Mouse (Mus musculus) liver, embryonic 11.5 days (tissue): ENCODE data around the gene Dnajc7. TPM values are rescaled to one million over a fixed set of nuclear protein-coding genes. Genes with fewer than 3 reads are reported as not detected.
"Not testable (repeated sequence)": the region's sequence is repeated elsewhere in the genome, so short reads cannot be mapped to it uniquely, and the experiment has no call there.

Experiments used
- ATAC-seq: fragments of 200-750 bp; cut with Nextera tagmentation; replicated peaks from 2 replicates; pipeline ENCODE4 v1.8.0; 2017; ENCODE audit warnings: moderate number of reproducible peaks, mild to moderate bottlenecking, moderate TSS enrichment, moderate library complexity; ENCODE audit not compliant: low FRiP score
- DNase-seq: peaks from one replicate; pipeline ENCODE4 v3.0.0-alpha.2; 2017; ENCODE audit warnings: low spot score
- H3K27ac ChIP-seq: fragments of 300-500 bp; sonication (generic); 2 replicates; pipeline ENCODE4 v1.5.1; 2014; ENCODE audit warnings: mild to moderate bottlenecking, low read depth, low read length, control low read depth
- H3K27me3 ChIP-seq: fragments of 300-500 bp; sonication (generic); replicated peaks from 2 replicates; pipeline ENCODE4 v1.6.1; 2014; ENCODE audit warnings: low read length, mixed read lengths; ENCODE audit not compliant: control insufficient read depth, insufficient read depth
- H3K36me3 ChIP-seq: fragments of 300-500 bp; sonication (generic); 2 replicates; pipeline ENCODE4 v1.6.1; 2014; ENCODE audit warnings: mild to moderate bottlenecking, low read length, moderate library complexity, mixed read lengths; ENCODE audit not compliant: control insufficient read depth, insufficient read depth
- H3K4me1 ChIP-seq: fragments of 300-500 bp; sonication (generic); replicated peaks from 2 replicates; pipeline ENCODE4 v1.6.1; 2014; ENCODE audit warnings: low read length, mixed read lengths; ENCODE audit not compliant: control insufficient read depth, insufficient read depth
- H3K4me2 ChIP-seq: fragments of 300-500 bp; sonication (generic); 2 replicates; pipeline ENCODE4 v1.6.1; 2014; ENCODE audit warnings: mild to moderate bottlenecking, control low read depth, moderate library complexity
- H3K4me3 ChIP-seq: fragments of 300-500 bp; sonication (generic); 2 replicates; pipeline ENCODE4 v1.5.1; 2014; ENCODE audit warnings: low read depth, low read length, control low read depth
- H3K9ac ChIP-seq: fragments of 300-500 bp; sonication (generic); 2 replicates; pipeline ENCODE4 v1.6.1; 2014; ENCODE audit warnings: low read depth, low read length, control low read depth
- H3K9me3 ChIP-seq: fragments of 300-500 bp; sonication (generic); 2 replicates; pipeline ENCODE4 v1.6.1; 2016; ENCODE audit warnings: low read length, inconsistent platforms, mixed read lengths; ENCODE audit not compliant: control insufficient read depth
- WGBS: fragments of 180-500 bp; shearing (Covaris S2); extraction: QIAGEN DNeasy Blood & Tissue Kit; methylation state at CpG from one replicate; pipeline ENCODE4 v1.1.7; 2014; 5-methylcytosine and 5-hydroxymethylcytosine counted together
- polyA plus RNA-seq: library from polyadenylated mRNA; unstranded; fragments of >200 nt; fragmentation: Nextera tagmentation; extraction: Ambion mirVana; gene quantifications from 2 replicates; pipeline ENCODE4 v1.2.1, GENCODE M21; 2014

Gene Dnajc7
- 70.6 and 70.8 TPM in 2 replicates for polyA plus RNA-seq

DNA sequence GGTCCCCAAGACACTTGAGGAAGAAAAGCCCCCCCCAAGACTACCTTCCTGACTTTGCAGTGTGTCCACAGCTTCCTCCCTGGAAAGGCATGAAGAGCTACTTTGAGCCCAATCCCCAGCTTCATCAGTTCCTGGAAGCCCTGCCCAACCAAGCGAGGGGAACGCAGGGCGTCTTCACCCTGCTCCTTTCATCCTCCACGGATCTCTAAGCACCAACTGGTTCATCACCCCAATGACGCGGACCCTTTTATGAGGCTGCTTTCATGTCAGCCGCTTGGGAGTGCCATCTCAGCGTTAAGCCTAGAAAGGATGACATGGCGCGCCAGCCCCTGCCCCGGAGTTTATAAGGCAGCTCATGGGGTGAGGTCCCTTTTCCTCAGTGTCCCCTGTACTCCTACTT lies at the start of gene Dnajc7:
Gene Dnajc7, minus strand, starts transcription at position 187 of the 400 bp plus-strand sequence.
- Histone ChIP-seq H3K27me3 (no peaks in the 10 kb centered on the region), H3K36me3 (peaks cover 2% of the 10 kb centered on the region; the same call in 1 of the 2 replicates), H3K9me3 (no peaks in the 10 kb centered on the region), H3K4me1 (peaks cover 33% of the 10 kb centered on the region), H3K4me3 (peak within 1 kb of the TSS; percentile 91), H3K27ac (peak within 1 kb of the TSS; percentile 95), H3K9ac (peak within 1 kb of the TSS; percentile 94), H3K4me2 (peak within 1 kb of the TSS; percentile 91)
- DNase-seq = no peak
- 8% methylated on average over 11 of the region's 11 CpGs for WGBS
- ATAC-seq = peak; percentile 8; the same call in 1 of the 2 replicates

GRCm38 (mm10) chr11:100659806-100660205 lies 39.8 kb upstream of the Dnajc7 start:
- Histone ChIP-seq H3K27me3 (no peaks in the 10 kb centered on the region), H3K4me3 (no peak overlapping the region), H3K4me1 (peaks cover 4% of the 10 kb centered on the region; the same call in 1 of the 2 replicates), H3K36me3 (no peaks in the 10 kb centered on the region), H3K9me3 (no peaks in the 10 kb centered on the region), H3K27ac (no peak overlapping the region), H3K4me2 (no peak overlapping the region), H3K9ac (no peak overlapping the region)
- WGBS = 72% methylated on average over 10 of the region's 10 CpGs
- ATAC-seq (no peak), DNase-seq (no peak)

GRCm38 (mm10) chr11:100656458-100656857 lies 36.5 kb upstream of the Dnajc7 start:
- Histone ChIP-seq H3K27me3 (peaks cover 7% of the 10 kb centered on the region), H3K4me3 (no peak overlapping the region), H3K4me1 (peaks cover 4% of the 10 kb centered on the region; the same call in 1 of the 2 replicates), H3K27ac (no peak overlapping the region), H3K36me3 (no peaks in the 10 kb centered on the region), H3K4me2 (no peak overlapping the region), H3K9ac (no peak overlapping the region), H3K9me3 (no peaks in the 10 kb centered on the region)
- ATAC-seq (no peak), DNase-seq (no peak)
- WGBS = 18% methylated on average over 6 of the region's 6 CpGs

GRCm38 (mm10) chr11:100655589-100655988 lies 35.6 kb upstream of the Dnajc7 start:
- not testable (repeated sequence) for H3K9ac ChIP-seq, DNase-seq, H3K27ac ChIP-seq, H3K36me3 ChIP-seq, ATAC-seq, H3K9me3 ChIP-seq, H3K4me1 ChIP-seq, H3K4me3 ChIP-seq, H3K4me2 ChIP-seq
- WGBS = 45% methylated on average over 2 of the region's 3 CpGs
- H3K27me3 ChIP-seq = peaks cover 15% of the 10 kb centered on the region

GRCm38 (mm10) chr11:100651748-100652147 lies 31.8 kb upstream of the Dnajc7 start:
- Histone ChIP-seq H3K9me3 (no peaks in the 10 kb centered on the region), H3K27me3 (peaks cover 29% of the 10 kb centered on the region), H3K36me3 (no peaks in the 10 kb centered on the region), H3K27ac (no peak overlapping the region), H3K4me1 (peaks cover 4% of the 10 kb centered on the region; the same call in 1 of the 2 replicates), H3K4me2 (no peak overlapping the region), H3K9ac (no peak overlapping the region), H3K4me3 (no peak overlapping the region)
- 13% methylated on average over 3 of the region's 3 CpGs for WGBS
- DNase-seq (no peak), ATAC-seq (no peak)

DNA sequence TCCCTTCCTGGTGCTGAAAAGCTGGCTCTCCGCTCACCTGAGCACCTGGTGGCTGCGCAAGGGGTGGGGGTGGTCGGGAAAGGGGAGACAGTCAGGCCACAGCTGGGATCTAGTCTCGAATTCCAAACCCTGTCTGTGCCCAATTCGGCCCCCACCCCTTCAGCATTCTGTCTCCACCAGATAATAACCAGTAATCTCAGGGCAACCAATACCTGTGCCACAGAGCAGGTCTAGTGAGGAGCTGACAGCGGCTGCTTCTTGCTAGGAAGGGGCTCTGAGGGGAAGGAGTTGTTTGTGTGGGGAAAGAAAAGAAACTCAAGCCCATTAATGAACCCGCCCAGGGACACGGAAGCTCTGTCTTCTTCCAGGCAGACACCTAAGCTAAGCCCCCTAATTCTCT lies 31.2 kb upstream of the Dnajc7 start:
- WGBS = 19% methylated on average over 8 of the region's 8 CpGs
- Histone ChIP-seq H3K9me3 (no peaks in the 10 kb centered on the region), H3K27me3 (peaks cover 29% of the 10 kb centered on the region)

DNA sequence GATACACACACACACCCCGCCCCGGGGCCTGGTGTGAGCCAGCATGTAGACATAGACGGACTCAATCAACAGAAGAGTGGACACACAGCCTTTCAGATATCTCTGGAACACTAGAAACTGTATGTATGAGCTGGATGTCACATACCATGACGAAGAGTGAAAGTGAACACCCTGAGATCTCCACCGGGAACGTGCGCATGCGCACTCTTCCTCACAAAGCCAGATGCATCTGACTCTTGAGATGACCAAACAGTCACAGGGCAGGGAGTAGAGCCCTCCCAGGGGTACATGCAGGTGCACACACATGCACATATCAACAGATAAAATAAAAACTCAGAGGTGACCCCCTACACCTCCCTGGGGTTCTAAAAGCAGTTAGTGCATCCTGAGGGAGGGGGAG lies 28.4 kb upstream of the Dnajc7 start:
- H3K4me3 ChIP-seq = no peak overlapping the region
- no peaks in the 10 kb centered on the region for H3K36me3 ChIP-seq
- no peaks in the 10 kb centered on the region for H3K9me3 ChIP-seq
- no peak overlapping the region for H3K9ac ChIP-seq
- H3K27me3 ChIP-seq = peaks cover 29% of the 10 kb centered on the region
- ATAC-seq (no peak), DNase-seq (no peak)
- H3K27ac ChIP-seq = no peak overlapping the region
- H3K4me1 ChIP-seq = no peaks in the 10 kb centered on the region
- H3K4me2 ChIP-seq = no peak overlapping the region
- WGBS = 85% methylated on average over 8 of the region's 8 CpGs

More for the DNA sequence above, 31.2 kb upstream of the Dnajc7 start:
- H3K27ac ChIP-seq = no peak overlapping the region
- ATAC-seq = no peak
- no peak overlapping the region for H3K4me3 ChIP-seq
- no peak overlapping the region for H3K4me2 ChIP-seq
- peaks cover 2% of the 10 kb centered on the region; the same call in 1 of the 2 replicates for H3K4me1 ChIP-seq
- no peak overlapping the region for H3K9ac ChIP-seq
- H3K36me3 ChIP-seq = no peaks in the 10 kb centered on the region
- no peak for DNase-seq

DNA sequence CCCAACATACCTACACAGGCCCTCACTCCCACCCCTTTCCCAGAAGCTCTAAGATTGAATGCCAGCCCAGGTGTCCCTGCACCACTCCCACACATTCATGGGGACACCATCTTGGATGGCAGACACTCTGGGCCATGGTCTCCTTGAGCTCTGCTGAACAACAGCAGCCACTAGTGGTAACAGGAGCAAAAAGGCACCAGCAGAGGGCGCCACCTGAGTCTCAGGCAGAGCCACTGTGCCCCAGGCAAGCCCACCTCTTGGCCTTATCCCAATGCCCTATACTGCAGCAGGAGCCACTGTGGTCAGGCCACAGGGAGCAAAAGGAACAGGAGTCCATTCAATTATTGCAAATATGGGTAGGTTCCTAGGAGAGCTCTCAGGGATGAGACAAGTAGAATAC lies 26.3 kb upstream of the Dnajc7 start:
- no peak for DNase-seq
- H3K4me1 ChIP-seq = no peaks in the 10 kb centered on the region
- H3K27ac ChIP-seq = no peak overlapping the region
- H3K27me3 ChIP-seq = peaks cover 23% of the 10 kb centered on the region
- no peak overlapping the region for H3K4me2 ChIP-seq
- no peak overlapping the region for H3K9ac ChIP-seq
- WGBS = 0% methylated on average over 1 of the region's 1 CpGs
- H3K36me3 ChIP-seq = no peaks in the 10 kb centered on the region
- H3K9me3 ChIP-seq = no peaks in the 10 kb centered on the region
- no peak for ATAC-seq
- H3K4me3 ChIP-seq = no peak overlapping the region
